Mouse (Mus musculus): ENCODE data around the gene Gale. TPM values are rescaled to one million over a fixed set of nuclear protein-coding genes. Genes with fewer than 3 reads are reported as not detected.

Gale gene
- total RNA-seq, 2 experiments from 2014 or later: 22.0 to 23.1 TPM

GRCm38 (mm10) chr4:135943389-135943788, 20.1 kb upstream of the Gale start:
- DNase-seq: no peak

GRCm38 (mm10) chr4:135945706-135946105, 17.8 kb upstream of the Gale start:
- DNase-seq: no peak

- peak; percentile 98 for DNase-seq
Measured at GRCm38 (mm10) chr4:135946278-135946658, 17.3 kb upstream of the Gale start, which contains the start of gene Hmgcl. Gene Hmgcl (plus strand): TSS chr4:135946448.

- no peak for DNase-seq
Measured at GRCm38 (mm10) chr4:135946659-135947301, 16.7 kb upstream of the Gale start.

GRCm38 (mm10) chr4:135948142-135948541, 15.4 kb upstream of the Gale start:
- no peak for DNase-seq

- DNase-seq: no peak
Measured at GRCm38 (mm10) chr4:135949475-135949874, 14.1 kb upstream of the Gale start.

- DNase-seq: no peak
Measured at GRCm38 (mm10) chr4:135949911-135950310, 13.6 kb upstream of the Gale start.

- DNase-seq: no peak
Measured at GRCm38 (mm10) chr4:135950365-135950764, 13.2 kb upstream of the Gale start.

- DNase-seq: no peak
Measured at GRCm38 (mm10) chr4:135951505-135951904, 12.0 kb upstream of the Gale start.

GRCm38 (mm10) chr4:135953179-135953578, 10.3 kb upstream of the Gale start:
- no peak for DNase-seq

GRCm38 (mm10) chr4:135954241-135954640, 9.3 kb upstream of the Gale start:
- DNase-seq: peak; percentile 85

- no peak for DNase-seq
Measured at GRCm38 (mm10) chr4:135955886-135956285, 7.6 kb upstream of the Gale start.

GRCm38 (mm10) chr4:135958354-135958753, 5.2 kb upstream of the Gale start:
- DNase-seq: peak; percentile 73

- DNase-seq: peak; percentile 89
Measured at GRCm38 (mm10) chr4:135960717-135961116, 2.8 kb upstream of the Gale start.

GRCm38 (mm10) chr4:135961709-135962108, 1.8 kb upstream of the Gale start:
- DNase-seq: no peak

- DNase-seq: no peak
Measured at GRCm38 (mm10) chr4:135962198-135962597, 1.3 kb upstream of the Gale start.

GRCm38 (mm10) chr4:135962946-135963345, 581 bp upstream of the Gale start:
- DNase-seq: no peak

GRCm38 (mm10) chr4:135964426-135964825, 899 bp downstream of the Gale start:
- peak; percentile 82 for DNase-seq

GRCm38 (mm10) chr4:135965113-135965512, 1.6 kb downstream of the Gale start:
- no peak for DNase-seq

- DNase-seq: no peak
Measured at GRCm38 (mm10) chr4:135966283-135966682, 2.8 kb downstream of the Gale start.

GRCm38 (mm10) chr4:135967086-135967760, 3.7 kb downstream of the Gale start:
- no peak for DNase-seq

- DNase-seq: no peak
Measured at GRCm38 (mm10) chr4:135968271-135968869, 4.8 kb downstream of the Gale start.

- DNase-seq: no peak
Measured at GRCm38 (mm10) chr4:135969070-135969750, 5.7 kb downstream of the Gale start.
